Mouse (Mus musculus) brain, adult 10 weeks (tissue): ENCODE data around the gene Ckb. TPM values are rescaled to one million over a fixed set of nuclear protein-coding genes. Genes with fewer than 3 reads are reported as not detected.

Experiments used
- polyA plus RNA-seq: library from polyadenylated mRNA; stranded (reverse); fragments of 350-450 nt; fragmentation: Illumina TruSeq; extraction: RNeasy Lipid Tissue Mini Kit (QIAGEN cat#74804); gene quantifications from one replicate; pipeline ENCODE4 v1.2.3, GENCODE M21; 2015; ENCODE audit warnings: low read depth, low replicate concordance

Ckb gene
- polyA plus RNA-seq: 2,227 TPM

DNA sequence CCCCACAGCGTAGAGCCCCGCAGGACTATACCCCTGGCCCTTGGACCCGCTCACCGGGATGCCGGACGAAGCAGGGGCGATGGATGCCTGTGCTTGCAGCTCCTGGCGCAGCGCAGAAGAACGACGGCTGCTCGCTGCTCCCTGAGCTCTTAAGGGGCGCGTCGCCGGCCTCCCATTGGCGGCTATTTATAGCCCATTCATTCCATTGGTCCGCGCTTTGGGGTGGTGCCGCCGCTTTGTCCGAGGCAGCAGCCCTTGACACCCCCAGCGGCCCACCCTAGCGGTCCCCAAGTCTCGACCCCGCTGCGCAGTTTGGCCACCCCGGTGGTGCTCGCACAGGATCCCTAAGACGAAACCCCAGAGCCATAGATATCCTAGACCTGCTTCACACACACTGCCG is at the start of gene Ckb:
TSS of gene Ckb (minus strand) at position 163 of the 400 bp plus-strand sequence.

DNA sequence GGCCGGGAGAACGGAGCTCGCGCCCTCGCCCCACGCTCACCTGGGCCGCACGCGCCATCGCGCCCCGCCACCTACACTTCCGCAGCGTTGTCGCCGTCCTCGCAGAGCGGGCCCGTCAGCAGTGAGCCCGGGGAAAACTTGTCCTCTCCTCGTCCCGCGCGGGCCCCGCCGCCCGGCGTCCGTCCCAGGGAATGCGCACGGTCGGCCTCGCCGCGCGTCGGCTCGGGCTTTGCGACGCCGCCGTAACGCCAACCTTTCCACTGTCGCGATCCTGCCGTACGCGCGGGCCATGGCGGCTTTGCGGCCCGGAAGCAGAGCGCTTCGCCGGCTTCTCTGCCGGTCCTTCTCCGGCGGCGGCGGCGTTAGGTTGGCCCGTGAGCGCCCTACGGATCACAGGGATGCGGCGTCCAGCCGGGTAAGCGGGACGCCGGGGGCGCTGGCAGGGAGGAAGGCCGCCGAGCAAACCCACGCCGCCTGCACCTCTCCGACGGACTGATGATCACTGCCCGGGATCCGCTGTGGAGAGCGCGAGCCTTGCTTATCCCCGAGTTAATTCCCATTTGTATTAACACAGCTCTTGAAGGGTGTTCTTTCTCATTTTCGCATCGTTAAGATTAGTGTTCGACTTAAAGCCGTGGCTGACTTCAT is 41.0 kb upstream of the Ckb start, which contains the start of the genes Bag5 and Apopt1:
TSS of gene Bag5 (minus strand) at position 254 of the 648 bp plus-strand sequence.
TSS of gene Apopt1 (plus strand) at position 258 of the 648 bp plus-strand sequence.

DNA sequence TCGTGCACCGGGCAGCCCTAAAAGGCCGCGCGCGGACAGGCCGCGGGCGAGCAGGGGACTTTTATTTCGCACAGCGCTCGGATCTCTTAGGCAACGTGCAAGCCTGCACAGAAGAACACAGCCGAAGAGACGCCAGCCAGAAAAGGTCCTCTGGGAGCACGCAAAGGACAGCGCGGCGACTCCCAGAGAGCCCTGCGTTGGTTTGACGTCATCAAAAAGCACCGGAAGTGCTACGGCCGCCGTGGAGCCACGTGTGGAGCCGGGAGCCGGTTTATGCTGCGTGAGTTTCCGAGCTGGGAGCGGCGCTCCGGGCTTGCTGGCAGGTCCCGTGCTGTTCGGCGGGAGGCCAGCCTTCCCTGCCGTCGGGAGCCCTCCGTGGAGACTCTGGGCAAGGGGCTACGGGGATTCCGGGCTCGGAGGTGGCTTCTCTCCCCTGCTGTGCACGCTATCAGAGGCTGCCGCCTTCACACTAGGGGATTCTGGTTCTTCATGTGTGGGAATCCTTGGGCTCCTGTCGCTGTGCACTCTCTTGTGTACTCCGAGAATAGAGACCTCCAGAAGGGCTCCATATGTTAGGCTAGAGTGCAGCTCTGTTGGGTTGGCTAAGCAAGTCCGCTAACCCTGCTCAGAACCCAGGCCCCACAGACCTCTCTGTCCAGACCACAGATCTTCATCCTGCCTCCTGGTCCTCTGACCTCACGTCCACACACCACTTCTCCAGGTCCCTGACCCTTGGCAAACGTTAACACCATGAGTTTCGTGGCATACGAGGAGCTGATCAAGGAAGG is 5.9 kb upstream of the Ckb start, which contains the start of gene Trmt61a:
TSS of gene Trmt61a (plus strand) at position 224 of the 788 bp plus-strand sequence.

Other genes starting within 250 kb of the Ckb start
- gene Tnfaip2, start 229.9 kb downstream of the Ckb start, polyA plus RNA-seq: 1.3 TPM
- gene Gm266, start 186.5 kb downstream of the Ckb start, polyA plus RNA-seq: 6.2 TPM
- gene Eif5, start 134.3 kb downstream of the Ckb start, polyA plus RNA-seq: 212 TPM
- 65.3 TPM for gene Mark3, start 97.8 kb downstream of the Ckb start, polyA plus RNA-seq
- 17.8 TPM for gene Trmt61a, start 5.8 kb upstream of the Ckb start, polyA plus RNA-seq
- 53.5 TPM for gene Bag5, start 40.9 kb upstream of the Ckb start, polyA plus RNA-seq
- gene Apopt1, start 40.9 kb upstream of the Ckb start, polyA plus RNA-seq: 63.7 TPM
- gene Klc1, start 86.5 kb upstream of the Ckb start, polyA plus RNA-seq: 594 TPM
- 7.4 TPM for gene Xrcc3, start 141.5 kb upstream of the Ckb start, polyA plus RNA-seq
- 27.7 TPM for gene Zfyve21, start 141.8 kb upstream of the Ckb start, polyA plus RNA-seq
- 39.0 TPM for gene Ppp1r13b, start 235.8 kb upstream of the Ckb start, polyA plus RNA-seq